ENCODE assay signal across 8 mouse cellular contexts in the genomic region with DNA sequence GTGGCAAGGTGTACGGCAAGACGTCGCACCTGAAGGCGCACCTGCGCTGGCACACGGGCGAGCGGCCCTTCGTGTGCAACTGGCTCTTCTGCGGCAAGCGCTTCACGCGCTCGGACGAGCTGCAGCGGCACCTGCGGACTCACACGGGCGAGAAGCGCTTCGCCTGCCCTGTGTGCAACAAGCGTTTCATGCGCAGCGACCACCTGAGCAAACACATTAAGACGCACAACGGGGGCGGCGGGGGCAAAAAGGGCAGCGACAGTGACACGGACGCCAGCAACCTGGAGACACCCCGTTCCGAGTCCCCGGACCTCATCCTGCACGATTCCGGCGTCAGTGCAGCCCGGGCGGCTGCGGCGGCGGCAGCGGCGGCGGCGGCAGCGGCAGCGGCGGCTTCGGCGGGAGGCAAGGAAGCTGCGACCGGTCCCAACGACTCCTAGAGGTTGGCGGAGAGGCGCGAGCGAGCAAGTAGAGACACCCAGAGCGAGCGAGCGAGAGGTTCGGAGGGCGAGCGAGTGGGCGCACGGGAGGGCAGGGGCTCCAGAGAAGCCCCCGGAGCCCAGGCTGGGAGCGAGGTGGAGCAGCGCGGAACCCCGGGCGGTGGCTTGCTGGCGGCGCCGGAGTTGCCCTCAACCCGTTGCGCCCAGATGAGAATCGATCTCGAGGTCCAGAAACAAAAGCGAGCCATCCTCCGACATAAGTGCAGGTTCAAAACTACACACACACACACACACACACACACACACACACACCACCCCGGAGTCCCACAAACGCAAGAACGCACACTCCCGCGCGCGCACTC. TPM values are rescaled to one million over a fixed set of nuclear protein-coding genes. Genes with fewer than 3 reads are reported as not detected.
DNase-seq lines count a peak whose midpoint lies in the region; ATAC-seq and TF ChIP-seq lines count a peak whose summit lies in the region.

No protein-coding gene starts in this region.

- ATAC-seq in lung, embryonic 16.5 days (ENCODE audit: low read depth): peak; percentile 3; the same call in 1 of the 2 replicates
- no peak for ATAC-seq in heart, embryonic 16.5 days (replicated peaks; ENCODE audit: extremely low read depth, insufficient read depth, low FRiP score)
- no peak for ATAC-seq in limb, embryonic 13.5 days (ENCODE audit: low FRiP score, low read depth)
- no peak for ATAC-seq in neural tube, embryonic 13.5 days (ENCODE audit: low read depth)
- no peak for ATAC-seq in granulocyte monocyte progenitor cell, adult 5-6 weeks (replicated peaks; ENCODE audit: poor library complexity, severe bottlenecking)

- H3K4me1 ChIP-seq in lung, embryonic 16.5 days (replicated peaks; ENCODE audit: control insufficient read depth, insufficient read depth, low read length): peaks cover 40% of the 10 kb centered on the region
- no peaks in the 10 kb centered on the region for H3K4me1 ChIP-seq in cortical plate, adult 2 months (ENCODE audit: control insufficient read depth, insufficient read depth, low read length)
- peaks cover 34% of the 10 kb centered on the region for H3K4me1 ChIP-seq in heart, embryonic 16.5 days (ENCODE audit: control insufficient read depth, insufficient read depth, low read length)
- H3K4me1 ChIP-seq in limb, embryonic 13.5 days: peaks cover 63% of the 10 kb centered on the region
- H3K4me1 ChIP-seq in neural tube, embryonic 13.5 days (replicated peaks): peaks cover 57% of the 10 kb centered on the region

- peak overlapping the region; percentile 67 for H3K4me2 ChIP-seq in lung, embryonic 16.5 days (ENCODE audit: low read depth, low read length)
- H3K4me2 ChIP-seq in heart, embryonic 16.5 days (ENCODE audit: low read depth, low read length): peak overlapping the region; percentile 67
- peak overlapping the region; percentile 78 for H3K4me2 ChIP-seq in limb, embryonic 13.5 days (replicated peaks)
- H3K4me2 ChIP-seq in neural tube, embryonic 13.5 days: peak overlapping the region; percentile 53

- H3K9ac ChIP-seq in lung, embryonic 16.5 days (ENCODE audit: low read length): 0 out of 2 replicates have a peak overlapping the region, but pooled peaks have one; percentile 11
- H3K9ac ChIP-seq in heart, embryonic 16.5 days (ENCODE audit: low read length): no peak overlapping the region
- H3K9ac ChIP-seq in limb, embryonic 13.5 days: peak overlapping the region; percentile 71
- H3K9ac ChIP-seq in neural tube, embryonic 13.5 days: peak overlapping the region; percentile 62

- no peak for DNase-seq in lung, postnatal 25 days (ENCODE audit: low spot score)
- no peak for DNase-seq in layer of hippocampus, postnatal 14 days (ENCODE audit: low spot score in 2 of 2)

- no peak for TF ChIP-seq POLR2A in cortical plate, adult 2 months (IDR thresholded peaks at IDR 0.05; ENCODE audit: extremely low read depth, insufficient read depth, low read length)

- under 1% methylated on average over 78 of the region's 88 CpGs for WGBS in lung, embryonic 16.5 days
- under 1% methylated on average over 88 of the region's 88 CpGs for WGBS in heart, embryonic 16.5 days
- WGBS in limb, embryonic 13.5 days: under 1% methylated on average over 88 of the region's 88 CpGs
- WGBS in neural tube, embryonic 13.5 days: under 1% methylated on average over 88 of the region's 88 CpGs

- H3K4me3 ChIP-seq in lung, embryonic 16.5 days (ENCODE audit: low read length): peak overlapping the region; percentile 48
- H3K4me3 ChIP-seq in cortical plate, adult 2 months (ENCODE audit: insufficient read depth, low read length): peak overlapping the region; percentile 21; the same call in 1 of the 2 replicates
- peak overlapping the region; percentile 54 for H3K4me3 ChIP-seq in heart, embryonic 16.5 days (ENCODE audit: low read length)
- H3K4me3 ChIP-seq in limb, embryonic 13.5 days: peak overlapping the region; percentile 55
- H3K4me3 ChIP-seq in neural tube, embryonic 13.5 days: peak overlapping the region; percentile 41

- peaks cover 72% of the 10 kb centered on the region for H3K27me3 ChIP-seq in lung, embryonic 16.5 days (ENCODE audit: control insufficient read depth, insufficient read depth, low read depth, low read length)
- H3K27me3 ChIP-seq in heart, embryonic 16.5 days (ENCODE audit: control insufficient read depth, insufficient read depth, low read length): peaks cover 54% of the 10 kb centered on the region
- peaks cover 85% of the 10 kb centered on the region for H3K27me3 ChIP-seq in limb, embryonic 13.5 days
- H3K27me3 ChIP-seq in neural tube, embryonic 13.5 days: peaks cover 88% of the 10 kb centered on the region

- no peak for TF ChIP-seq CTCF in cortical plate, adult 2 months (IDR thresholded peaks at IDR 0.05; ENCODE audit: extremely low read depth, insufficient read depth, low read length)

- no peak overlapping the region for H3K27ac ChIP-seq in lung, embryonic 16.5 days (ENCODE audit: low read length)
- no peak overlapping the region; the same call in 1 of the 2 replicates for H3K27ac ChIP-seq in cortical plate, adult 2 months (ENCODE audit: insufficient read depth, low read length)
- H3K27ac ChIP-seq in heart, embryonic 16.5 days (ENCODE audit: low read length): no peak overlapping the region
- H3K27ac ChIP-seq in limb, embryonic 13.5 days: no peak overlapping the region
- 0 out of 2 replicates have a peak overlapping the region, but pooled peaks have one; percentile 9 for H3K27ac ChIP-seq in neural tube, embryonic 13.5 days (replicated peaks)

- no peaks in the 10 kb centered on the region for H3K9me3 ChIP-seq in lung, embryonic 16.5 days (ENCODE audit: control insufficient read depth, low read length)
- no peaks in the 10 kb centered on the region for H3K9me3 ChIP-seq in heart, embryonic 16.5 days (replicated peaks; ENCODE audit: control insufficient read depth, low read length)
- H3K9me3 ChIP-seq in limb, embryonic 13.5 days: no peaks in the 10 kb centered on the region
- H3K9me3 ChIP-seq in neural tube, embryonic 13.5 days: no peaks in the 10 kb centered on the region

- H3K36me3 ChIP-seq in lung, embryonic 16.5 days (ENCODE audit: control insufficient read depth, insufficient read depth, low read length): no peaks in the 10 kb centered on the region
- no peaks in the 10 kb centered on the region for H3K36me3 ChIP-seq in heart, embryonic 16.5 days (ENCODE audit: control insufficient read depth, insufficient read depth)
- H3K36me3 ChIP-seq in limb, embryonic 13.5 days: no peaks in the 10 kb centered on the region
- H3K36me3 ChIP-seq in neural tube, embryonic 13.5 days: no peaks in the 10 kb centered on the region

RNA-seq across cellular contexts. Expression of gene Sp9, which starts 2.6 kb away (rescaled TPM):
- not detected in 2 replicates for polyA plus RNA-seq in lung, embryonic 16.5 days (2015; fragmentation: Nextera tagmentation; extraction: Ambion mirVana)
- polyA plus RNA-seq in cortical plate, adult 2 months (2012; rRNA removed): 1.3 and 2.3 TPM in 2 replicates
- polyA plus RNA-seq in heart, embryonic 16.5 days (2015; fragmentation: Nextera tagmentation; extraction: Ambion mirVana): not detected in 2 replicates
- polyA plus RNA-seq in limb, embryonic 13.5 days (2015; fragmentation: Nextera tagmentation; extraction: Ambion mirVana): 0.87 and 1.6 TPM in 2 replicates
- 1.5 TPM in 2 replicates for polyA plus RNA-seq in neural tube, embryonic 13.5 days (2015; fragmentation: Nextera tagmentation; extraction: Ambion mirVana)
- total RNA-seq in granulocyte monocyte progenitor cell, adult 5-6 weeks (2014; fragmentation: Nextera tagmentation): not detected in 2 replicates
- not detected in 2 replicates for total RNA-seq in granulocyte monocyte progenitor cell, adult 5-6 weeks (2017)
- 1 to 10 TPM; 4.6 to 4.8 TPM for total RNA-seq in layer of hippocampus, postnatal 14 days (2021)

RNA-seq across cellular contexts. Expression of gene Scrn3, which starts 38.1 kb away (rescaled TPM):
- polyA plus RNA-seq in lung, embryonic 16.5 days (2015; fragmentation: Nextera tagmentation; extraction: Ambion mirVana): 21.0 and 21.8 TPM in 2 replicates
- polyA plus RNA-seq in cortical plate, adult 2 months (2012; rRNA removed): 22.8 and 24.8 TPM in 2 replicates
- polyA plus RNA-seq in heart, embryonic 16.5 days (2015; fragmentation: Nextera tagmentation; extraction: Ambion mirVana): 15.6 and 19.2 TPM in 2 replicates
- polyA plus RNA-seq in limb, embryonic 13.5 days (2015; fragmentation: Nextera tagmentation; extraction: Ambion mirVana): 14.3 and 16.3 TPM in 2 replicates
- polyA plus RNA-seq in neural tube, embryonic 13.5 days (2015; fragmentation: Nextera tagmentation; extraction: Ambion mirVana): 9.0 and 10.2 TPM in 2 replicates
- 5.5 and 9.2 TPM in 2 replicates for total RNA-seq in granulocyte monocyte progenitor cell, adult 5-6 weeks (2014; fragmentation: Nextera tagmentation)
- total RNA-seq in granulocyte monocyte progenitor cell, adult 5-6 weeks (2017): 9.0 and 9.6 TPM in 2 replicates
- total RNA-seq in layer of hippocampus, postnatal 14 days (2021): 10 to 100 TPM; 15.0 to 16.8 TPM

RNA-seq across cellular contexts. Expression of gene Cir1, which starts 38.2 kb away (rescaled TPM):
- 24.6 and 25.0 TPM in 2 replicates for polyA plus RNA-seq in lung, embryonic 16.5 days (2015; fragmentation: Nextera tagmentation; extraction: Ambion mirVana)
- polyA plus RNA-seq in cortical plate, adult 2 months (2012; rRNA removed): 26.7 and 29.2 TPM in 2 replicates
- 13.3 and 14.2 TPM in 2 replicates for polyA plus RNA-seq in heart, embryonic 16.5 days (2015; fragmentation: Nextera tagmentation; extraction: Ambion mirVana)
- polyA plus RNA-seq in limb, embryonic 13.5 days (2015; fragmentation: Nextera tagmentation; extraction: Ambion mirVana): 28.6 and 33.3 TPM in 2 replicates
- 29.2 and 30.4 TPM in 2 replicates for polyA plus RNA-seq in neural tube, embryonic 13.5 days (2015; fragmentation: Nextera tagmentation; extraction: Ambion mirVana)
- 9.9 and 11.6 TPM in 2 replicates for total RNA-seq in granulocyte monocyte progenitor cell, adult 5-6 weeks (2014; fragmentation: Nextera tagmentation)
- 14.0 and 14.1 TPM in 2 replicates for total RNA-seq in granulocyte monocyte progenitor cell, adult 5-6 weeks (2017)
- 10 to 100 TPM; 25.7 to 25.9 TPM for total RNA-seq in layer of hippocampus, postnatal 14 days (2021)

RNA-seq across cellular contexts. Expression of gene Ola1, which starts 55.6 kb away (rescaled TPM):
- polyA plus RNA-seq in lung, embryonic 16.5 days (2015; fragmentation: Nextera tagmentation; extraction: Ambion mirVana): 66.5 and 71.8 TPM in 2 replicates
- 69.6 and 70.5 TPM in 2 replicates for polyA plus RNA-seq in cortical plate, adult 2 months (2012; rRNA removed)
- polyA plus RNA-seq in heart, embryonic 16.5 days (2015; fragmentation: Nextera tagmentation; extraction: Ambion mirVana): 59.8 and 65.5 TPM in 2 replicates
- 111 and 112 TPM in 2 replicates for polyA plus RNA-seq in limb, embryonic 13.5 days (2015; fragmentation: Nextera tagmentation; extraction: Ambion mirVana)
- 102 and 110 TPM in 2 replicates for polyA plus RNA-seq in neural tube, embryonic 13.5 days (2015; fragmentation: Nextera tagmentation; extraction: Ambion mirVana)
- total RNA-seq in granulocyte monocyte progenitor cell, adult 5-6 weeks (2014; fragmentation: Nextera tagmentation): 114 and 138 TPM in 2 replicates
- 177 and 178 TPM in 2 replicates for total RNA-seq in granulocyte monocyte progenitor cell, adult 5-6 weeks (2017)
- total RNA-seq in layer of hippocampus, postnatal 14 days (2021): 100 to 1,000 TPM; 120 to 128 TPM
